Mouse (Mus musculus): ENCODE measurements around the gene Sh3bp5.

Sh3bp5 gene

GRCm38 (mm10) chr14:31420135-31420534 is 15.7 kb downstream of the Sh3bp5 start:
- ChIA-PET CTCF (interaction anchor here in 1 of 4 experiments (1.1 kb wide), 1 partner anchor 16 kb away, joined by 3 read pairs; the partner anchor contains the start of gene Sh3bp5), POLR2A (interaction anchor here in 1 of 4 experiments (1.0 kb wide), 1 partner anchor 84 kb away, joined by 3 read pairs; the partner anchor contains the start of gene Capn7)

GRCm38 (mm10) chr14:31419279-31419678 is 16.6 kb downstream of the Sh3bp5 start:
- ChIA-PET CTCF (interaction anchor here in 1 of 4 experiments (1.0 kb wide), 1 partner anchor 18 kb away, joined by 3 read pairs; no protein-coding TSS in a partner anchor), POLR2A (no interaction called here)

GRCm38 (mm10) chr14:31416835-31417549 is 18.9 kb downstream of the Sh3bp5 start:
- CTCF ChIA-PET: no interaction called here
- POLR2A ChIA-PET: interaction anchor here in 1 of 4 experiments (1.4 kb wide), 1 partner anchor 13 kb away, joined by 5 read pairs; no protein-coding TSS in a partner anchor

- POLR2A ChIA-PET: interaction anchor here in 1 of 4 experiments (1.4 kb wide), 1 partner anchor 14 kb away, joined by 5 read pairs; no protein-coding TSS in a partner anchor
- CTCF ChIA-PET: no interaction called here
Observed at GRCm38 (mm10) chr14:31416411-31416810, 19.5 kb downstream of the Sh3bp5 start.

GRCm38 (mm10) chr14:31414967-31415376 is 20.9 kb downstream of the Sh3bp5 start:
- ChIA-PET CTCF (interaction anchor here in 3 of 4 experiments (0.8 to 1.2 kb wide), 4 partner anchors 29 to 143 kb away, joined by 3 read pairs; no protein-coding TSS in a partner anchor), POLR2A (interaction anchor here in 2 of 4 experiments (0.9 to 1.3 kb wide), 2 partner anchors 23 to 102 kb away, joined by 3 read pairs; no protein-coding TSS in a partner anchor)

GRCm38 (mm10) chr14:31414235-31414966 is 21.5 kb downstream of the Sh3bp5 start:
- POLR2A ChIA-PET: interaction anchor here in 3 of 4 experiments (0.7 to 1.5 kb wide), 7 partner anchors 9 to 737 kb away, joined by 3 to 7 read pairs (median 4); no protein-coding TSS in a partner anchor
- CTCF ChIA-PET: interaction anchor here in 3 of 4 experiments (0.6 to 1.2 kb wide), 6 partner anchors 11 to 142 kb away, joined by 3 to 4 read pairs (median 3); no protein-coding TSS in a partner anchor

GRCm38 (mm10) chr14:31413475-31414086 is 22.3 kb downstream of the Sh3bp5 start:
- ChIA-PET POLR2A (interaction anchor here in 3 of 4 experiments (0.7 to 1.5 kb wide), 7 partner anchors 10 to 738 kb away, joined by 3 to 7 read pairs (median 5); no protein-coding TSS in a partner anchor), CTCF (interaction anchor here in 2 of 4 experiments (0.6 to 0.7 kb wide), 2 partner anchors 12 to 41 kb away, joined by 3 to 4 read pairs; no protein-coding TSS in a partner anchor)

GRCm38 (mm10) chr14:31412651-31413056 is 23.2 kb downstream of the Sh3bp5 start:
- ChIA-PET CTCF (no interaction called here), POLR2A (interaction anchor here in 1 of 4 experiments (0.8 to 1.0 kb wide), 2 partner anchors 9 to 244 kb away, joined by 4 to 5 read pairs; partner anchors contain the start of gene Stab1)

- ChIA-PET CTCF (no interaction called here), POLR2A (no interaction called here)
Observed at GRCm38 (mm10) chr14:31410737-31411136, 25.1 kb downstream of the Sh3bp5 start.

- ChIA-PET POLR2A (no interaction called here), CTCF (no interaction called here)
Observed at GRCm38 (mm10) chr14:31410123-31410724, 25.7 kb downstream of the Sh3bp5 start.

GRCm38 (mm10) chr14:31408666-31409065 is 27.2 kb downstream of the Sh3bp5 start:
- ChIA-PET CTCF (interaction anchor here in 1 of 4 experiments (1.1 kb wide), 1 partner anchor 64 kb away, joined by 8 read pairs; no protein-coding TSS in a partner anchor), POLR2A (no interaction called here)

- ChIA-PET POLR2A (no interaction called here), CTCF (no interaction called here)
Observed at GRCm38 (mm10) chr14:31407911-31408604, 27.8 kb downstream of the Sh3bp5 start.

GRCm38 (mm10) chr14:31407208-31407607 is 28.7 kb downstream of the Sh3bp5 start:
- CTCF ChIA-PET: no interaction called here
- POLR2A ChIA-PET: interaction anchor here in 1 of 4 experiments (1.6 kb wide), 1 partner anchor 24 kb away, joined by 3 read pairs; no protein-coding TSS in a partner anchor

GRCm38 (mm10) chr14:31406154-31406810 is 29.6 kb downstream of the Sh3bp5 start:
- CTCF ChIA-PET: interaction anchor here in 1 of 4 experiments (0.5 kb wide), 1 partner anchor 104 kb away, joined by 3 read pairs; no protein-coding TSS in a partner anchor
- POLR2A ChIA-PET: interaction anchor here in 2 of 4 experiments (0.6 to 1.6 kb wide), 3 partner anchors 25 to 68 kb away, joined by 3 to 4 read pairs (median 4); no protein-coding TSS in a partner anchor

GRCm38 (mm10) chr14:31405652-31406051 is 30.2 kb downstream of the Sh3bp5 start:
- CTCF ChIA-PET: interaction anchor here in 1 of 4 experiments (0.5 kb wide), 1 partner anchor 67 kb away, joined by 5 read pairs; no protein-coding TSS in a partner anchor

GRCm38 (mm10) chr14:31404663-31405062 is 31.2 kb downstream of the Sh3bp5 start:
- ChIA-PET POLR2A (interaction anchor here in 3 of 4 experiments (0.6 to 0.8 kb wide), 4 partner anchors 20 to 426 kb away, joined by 3 to 5 read pairs (median 4); partner anchors contain the start of gene Ankrd28 (in 1 of the 3)), CTCF (interaction anchor here in 2 of 4 experiments (0.7 to 1.0 kb wide), 2 partner anchors 9 to 50 kb away, joined by 3 to 4 read pairs; no protein-coding TSS in a partner anchor)

More at GRCm38 (mm10) chr14:31405652-31406051, 30.2 kb downstream of the Sh3bp5 start:
- POLR2A ChIA-PET: interaction anchor here in 2 of 4 experiments (0.6 to 1.3 kb wide), 2 partner anchors 67 to 68 kb away, joined by 4 read pairs; no protein-coding TSS in a partner anchor

GRCm38 (mm10) chr14:31403995-31404394 is 31.9 kb downstream of the Sh3bp5 start:
- ChIA-PET CTCF (interaction anchor here in 1 of 4 experiments (0.6 to 1.0 kb wide), 2 partner anchors 51 to 256 kb away, joined by 4 to 7 read pairs; no protein-coding TSS in a partner anchor), POLR2A (interaction anchor here in 3 of 4 experiments (0.5 to 1.2 kb wide), 6 partner anchors 9 to 1583 kb away, joined by 3 to 5 read pairs (median 4); partner anchors contain the start of gene Ankrd28 (in 1 of the 3))

Data from embryonic stem cell, embryonic (primary cell).